Mouse (Mus musculus): ENCODE results near the gene AL731706.2. TPM values are rescaled to one million over a fixed set of nuclear protein-coding genes. Genes with fewer than 3 reads are reported as not detected.
"Not testable (repeated sequence)": the region's sequence is repeated elsewhere in the genome, so short reads cannot be mapped to it uniquely, and the experiment has no call there.

The AL731706.2 gene
- polyA plus RNA-seq, 1 experiment, result not detected

DNA sequence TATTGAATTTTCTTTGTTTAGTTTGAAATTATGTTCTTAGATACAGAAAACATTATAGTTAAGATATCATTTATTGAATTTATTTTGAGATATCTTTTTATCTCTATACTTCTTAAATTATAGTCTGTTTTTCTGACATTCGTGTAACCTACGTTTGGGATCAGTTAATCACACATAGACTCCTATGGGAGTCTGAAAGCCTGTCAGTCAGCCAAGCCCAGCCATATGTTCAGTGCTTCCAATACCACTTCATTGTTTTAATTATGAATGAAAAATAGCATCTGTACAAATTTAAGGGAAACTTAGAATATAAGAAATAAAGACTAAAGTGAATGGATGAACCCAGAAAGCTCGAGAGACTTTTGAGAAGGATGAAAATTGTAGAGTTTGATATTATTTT is 23.1 kb upstream of the AL731706.2 start:
- Histone ChIP-seq H3K27ac (ENCODE audit: insufficient read depth, low read length) (no peak overlapping the region), H3K27me3 (ENCODE audit: control insufficient read depth, insufficient read depth, low read length) (no peaks in the 10 kb centered on the region), H3K4me3 (replicated peaks; ENCODE audit: insufficient read depth, low read depth, low read length) (no peak overlapping the region), H3K4me1 (ENCODE audit: control insufficient read depth, insufficient read depth, low read length) (no peaks in the 10 kb centered on the region)
- WGBS, result 40% methylated on average over 3 of the region's 3 CpGs
- no peak for DNase-seq
- TF ChIP-seq CTCF (IDR thresholded peaks at IDR 0.05; ENCODE audit: borderline replicate concordance, insufficient read depth, low read depth, low read length) (no peak), POLR2A (IDR thresholded peaks at IDR 0.05; ENCODE audit: borderline replicate concordance, insufficient read depth, low read length) (no peak)

- TF ChIP-seq CTCF (IDR thresholded peaks at IDR 0.05; ENCODE audit: borderline replicate concordance, insufficient read depth, low read depth, low read length) (no peak), POLR2A (IDR thresholded peaks at IDR 0.05; ENCODE audit: borderline replicate concordance, insufficient read depth, low read length) (no peak)
- Histone ChIP-seq H3K4me1 (ENCODE audit: control insufficient read depth, insufficient read depth, low read length) (no peaks in the 10 kb centered on the region), H3K27ac (ENCODE audit: insufficient read depth, low read length) (no peak overlapping the region), H3K27me3 (ENCODE audit: control insufficient read depth, insufficient read depth, low read length) (no peaks in the 10 kb centered on the region), H3K4me3 (replicated peaks; ENCODE audit: insufficient read depth, low read depth, low read length) (no peak overlapping the region)
- DNase-seq, result no peak
- WGBS, result 77% methylated on average over 2 of the region's 2 CpGs
These were observed 10.7 kb upstream of the AL731706.2 start for GRCm38 (mm10) chr2:136896131-136896530.

DNA sequence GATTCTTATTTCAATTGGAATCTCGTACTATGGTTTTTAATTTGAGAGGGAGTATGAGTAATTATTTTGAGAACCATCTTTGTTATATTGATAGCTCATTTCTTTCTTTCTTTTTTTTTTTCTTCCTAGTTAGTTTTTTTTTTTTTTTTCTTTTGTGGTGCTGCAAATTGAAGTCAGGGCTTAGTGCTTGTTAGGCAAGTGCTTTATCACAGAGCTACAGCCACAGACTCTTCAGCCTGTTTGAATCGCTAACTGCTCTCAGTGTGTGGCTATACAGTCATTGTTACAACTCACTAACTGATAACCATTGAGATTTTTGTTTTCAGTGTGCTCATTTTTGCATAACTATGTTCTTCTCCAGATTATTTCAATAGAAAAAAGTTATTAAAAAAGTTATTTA is 9.0 kb upstream of the AL731706.2 start:
- no peak overlapping the region for H3K27ac ChIP-seq (ENCODE audit: insufficient read depth, low read length)
- 0 out of 2 replicates have a peak, but pooled peaks cover 2% of the 10 kb centered on the region for H3K4me1 ChIP-seq (ENCODE audit: control insufficient read depth, insufficient read depth, low read length)
- no peak for DNase-seq
- 77% methylated on average over 2 of the region's 2 CpGs for WGBS
- no peaks in the 10 kb centered on the region for H3K27me3 ChIP-seq (ENCODE audit: control insufficient read depth, insufficient read depth, low read length)
- TF ChIP-seq CTCF (IDR thresholded peaks at IDR 0.05; ENCODE audit: borderline replicate concordance, insufficient read depth, low read depth, low read length) (no peak), POLR2A (IDR thresholded peaks at IDR 0.05; ENCODE audit: borderline replicate concordance, insufficient read depth, low read length) (no peak)
- H3K4me3 ChIP-seq (replicated peaks; ENCODE audit: insufficient read depth, low read depth, low read length), result no peak overlapping the region

- under 1% methylated on average over 23 of the region's 23 CpGs for WGBS
- H3K27ac ChIP-seq (ENCODE audit: insufficient read depth, low read length), result peak overlapping the region; percentile 47; the same call in 1 of the 2 replicates
- H3K4me1 ChIP-seq (ENCODE audit: control insufficient read depth, insufficient read depth, low read length), result peaks cover 2% of the 10 kb centered on the region; the same call in 1 of the 2 replicates
- no peaks in the 10 kb centered on the region for H3K27me3 ChIP-seq (ENCODE audit: control insufficient read depth, insufficient read depth, low read length)
- peak; percentile 97 to 99 for DNase-seq
- H3K4me3 ChIP-seq (replicated peaks; ENCODE audit: insufficient read depth, low read depth, low read length), result peak overlapping the region; percentile 86
- TF ChIP-seq POLR2A (IDR thresholded peaks at IDR 0.05; ENCODE audit: borderline replicate concordance, insufficient read depth, low read length) (peak; percentile 78; the same call in 1 of the 2 replicates), CTCF (IDR thresholded peaks at IDR 0.05; ENCODE audit: borderline replicate concordance, insufficient read depth, low read depth, low read length) (no peak)
These were observed 6.5 kb upstream of the AL731706.2 start for GRCm38 (mm10) chr2:136891951-136892371.

- H3K4me1 ChIP-seq (ENCODE audit: control insufficient read depth, insufficient read depth, low read length), result peaks cover 2% of the 10 kb centered on the region; the same call in 1 of the 2 replicates
- no peaks in the 10 kb centered on the region for H3K27me3 ChIP-seq (ENCODE audit: control insufficient read depth, insufficient read depth, low read length)
- WGBS, result under 1% methylated on average over 49 of the region's 49 CpGs
- H3K4me3 ChIP-seq (replicated peaks; ENCODE audit: insufficient read depth, low read depth, low read length), result peak within 1 kb of the TSS; percentile 86
- TF ChIP-seq CTCF (IDR thresholded peaks at IDR 0.05; ENCODE audit: borderline replicate concordance, insufficient read depth, low read depth, low read length) (no peak), POLR2A (IDR thresholded peaks at IDR 0.05; ENCODE audit: borderline replicate concordance, insufficient read depth, low read length) (peak; percentile 87)
- DNase-seq, result peak; percentile 99 to 100
- H3K27ac ChIP-seq (ENCODE audit: insufficient read depth, low read length), result peak within 1 kb of the TSS; percentile 89
These were observed 5.8 kb upstream of the AL731706.2 start, which contains the start of the genes Slx4ip, AL731706.1 and Mkks for GRCm38 (mm10) chr2:136891068-136891950. TSS of gene Slx4ip (plus strand) at chr2:136891218. TSS of gene AL731706.1 (minus strand) at chr2:136891389. TSS of gene Mkks (minus strand) at chr2:136891389.

DNA sequence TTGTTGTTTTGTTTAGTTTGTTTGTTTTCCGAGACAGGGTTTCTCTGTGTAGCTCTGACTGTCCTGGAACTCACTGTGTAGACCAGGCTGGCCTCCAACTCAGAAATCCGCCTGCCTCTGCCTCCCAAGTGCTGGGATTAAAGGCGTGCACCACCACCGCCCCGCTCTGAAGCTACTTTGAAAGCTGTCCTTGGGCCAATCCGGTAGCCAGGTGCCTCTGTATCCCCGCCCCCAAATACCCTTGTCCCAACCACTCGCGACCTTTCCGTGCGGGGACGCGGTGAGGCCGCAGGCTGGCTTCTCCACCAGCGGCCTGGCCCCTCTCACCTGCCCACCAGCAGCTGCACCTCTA is 5.2 kb upstream of the AL731706.2 start:
- Histone ChIP-seq H3K4me3 (replicated peaks; ENCODE audit: insufficient read depth, low read depth, low read length) (peak overlapping the region; percentile 78), H3K27ac (ENCODE audit: insufficient read depth, low read length) (peak overlapping the region; percentile 89)
- H3K27me3 ChIP-seq (ENCODE audit: control insufficient read depth, insufficient read depth, low read length); H3K4me1 ChIP-seq (ENCODE audit: control insufficient read depth, insufficient read depth, low read length); DNase-seq: not testable (repeated sequence)
- WGBS, result 3% methylated on average over 15 of the region's 15 CpGs

DNA sequence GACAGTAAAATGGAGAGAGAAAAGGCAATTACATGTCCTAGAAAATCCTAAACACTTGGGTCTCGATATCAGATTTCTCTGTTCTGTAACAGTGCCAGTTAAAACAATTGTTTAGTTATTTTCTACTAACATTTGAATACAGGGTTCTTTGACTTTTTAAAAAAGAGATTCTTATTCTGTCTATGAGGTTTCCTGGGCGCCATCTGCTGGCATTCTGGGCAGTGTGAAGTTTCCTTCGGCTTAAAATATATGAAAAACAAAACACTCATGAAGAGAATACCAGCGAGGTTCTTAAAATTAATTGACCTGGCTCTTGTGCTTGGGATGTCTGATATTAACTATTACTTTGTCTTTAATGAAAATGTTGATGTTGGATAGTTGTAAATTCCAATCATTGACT is 1.4 kb upstream of the AL731706.2 start:
- peak in 1 of 2 experiments; percentile 39 for DNase-seq
- WGBS, result 30% methylated on average over 4 of the region's 4 CpGs
- Histone ChIP-seq H3K4me1 (ENCODE audit: control insufficient read depth, insufficient read depth, low read length) (peaks cover 2% of the 10 kb centered on the region; the same call in 1 of the 2 replicates), H3K4me3 (replicated peaks; ENCODE audit: insufficient read depth, low read depth, low read length) (no peak overlapping the region), H3K27ac (ENCODE audit: insufficient read depth, low read length) (no peak overlapping the region), H3K27me3 (ENCODE audit: control insufficient read depth, insufficient read depth, low read length) (no peaks in the 10 kb centered on the region)
- peak; percentile 39; the same call in 1 of the 2 replicates for TF ChIP-seq CTCF (IDR thresholded peaks at IDR 0.05; ENCODE audit: borderline replicate concordance, insufficient read depth, low read depth, low read length)
- no peak for TF ChIP-seq POLR2A (IDR thresholded peaks at IDR 0.05; ENCODE audit: borderline replicate concordance, insufficient read depth, low read length)

Data from cerebellum, adult 2 months (tissue).